Mouse (Mus musculus) megakaryocyte, embryonic 14.5 days (primary cell): ENCODE results near the gene Cd300e.

ENCODE experiments used
- FLI1 ChIP-seq: IDR thresholded peaks from 2 replicates; pipeline ENCODE4 v1.6.1; 2012; ENCODE audit warnings: low read length, inconsistent platforms, mixed read lengths
- GATA1 ChIP-seq: IDR thresholded peaks from 3 replicates; pipeline ENCODE4 v1.6.1; 2012; ENCODE audit warnings: mixed read lengths, low read length, inconsistent platforms, borderline replicate concordance

GRCm38 (mm10) chr11:115085064-115085463 is 23.1 kb upstream of the Cd300e start:
- TF ChIP-seq GATA1: no peak
- TF ChIP-seq FLI1: no peak
